In genomic region chrX:6399626-6400397, GRCm38 (mm10) we compare ENCODE assay signal across 8 mouse cellular contexts. TPM values are rescaled to one million over a fixed set of nuclear protein-coding genes. Genes with fewer than 3 reads are reported as not detected.
DNase-seq lines count a peak whose midpoint lies in the region; ATAC-seq and TF ChIP-seq lines count a peak whose summit lies in the region.

Gene Shroom4 (plus strand): TSS chrX:6399854.

- no peak within 1 kb of the TSS for H3K27ac ChIP-seq in thymus, adult 2 months (ENCODE audit: control insufficient read depth, insufficient read depth, low read length)
- peak within 1 kb of the TSS; percentile 81 for H3K27ac ChIP-seq in embryonic facial prominence, embryonic 14.5 days (replicated peaks; ENCODE audit: low read depth, low read length)
- peak within 1 kb of the TSS; percentile 89 for H3K27ac ChIP-seq in heart, embryonic 10.5 days
- peak within 1 kb of the TSS; percentile 84 for H3K27ac ChIP-seq in limb, embryonic 14.5 days (replicated peaks; ENCODE audit: low read depth, low read length)
- peak within 1 kb of the TSS; percentile 69 for H3K27ac ChIP-seq in midbrain, embryonic 15.5 days
- peak within 1 kb of the TSS; percentile 17; the same call in 1 of the 2 replicates for H3K27ac ChIP-seq in testis, adult 2 months (ENCODE audit: control insufficient read depth, insufficient read depth, low read depth, low read length)

- peak; percentile 4 for DNase-seq in thymus, adult 2 months
- DNase-seq in thymus, postnatal 0 days (ENCODE audit: low spot score): no peak
- DNase-seq in embryonic facial prominence, embryonic 14.5 days (ENCODE audit: low spot score): peak; percentile 95
- peak; percentile 82 for DNase-seq in heart, embryonic 10.5 days (ENCODE audit: low spot score)
- DNase-seq in kidney, adult 9 months: peak; percentile 83
- DNase-seq in limb, embryonic 14.5 days (ENCODE audit: low spot score): peak; percentile 90

- H3K9me3 ChIP-seq in embryonic facial prominence, embryonic 14.5 days (ENCODE audit: control insufficient read depth, low read length): no peaks in the 10 kb centered on the region
- H3K9me3 ChIP-seq in heart, embryonic 10.5 days: no peaks in the 10 kb centered on the region
- H3K9me3 ChIP-seq in limb, embryonic 14.5 days (ENCODE audit: control insufficient read depth, low read length): no peaks in the 10 kb centered on the region
- H3K9me3 ChIP-seq in midbrain, embryonic 15.5 days: no peaks in the 10 kb centered on the region

- no peaks in the 10 kb centered on the region for H3K27me3 ChIP-seq in thymus, adult 2 months (ENCODE audit: control insufficient read depth, insufficient read depth, low read length)
- H3K27me3 ChIP-seq in embryonic facial prominence, embryonic 14.5 days (replicated peaks; ENCODE audit: control insufficient read depth, insufficient read depth, low read length): no peaks in the 10 kb centered on the region
- H3K27me3 ChIP-seq in heart, embryonic 10.5 days (ENCODE audit: insufficient read depth, poor library complexity, severe bottlenecking): peaks cover 8% of the 10 kb centered on the region; the same call in 1 of the 2 replicates
- no peaks in the 10 kb centered on the region for H3K27me3 ChIP-seq in limb, embryonic 14.5 days (ENCODE audit: control insufficient read depth, insufficient read depth, low read length)
- no peaks in the 10 kb centered on the region for H3K27me3 ChIP-seq in midbrain, embryonic 15.5 days (replicated peaks)
- no peaks in the 10 kb centered on the region for H3K27me3 ChIP-seq in testis, adult 2 months (ENCODE audit: control insufficient read depth, insufficient read depth, low read length)

- H3K4me3 ChIP-seq in thymus, adult 2 months (ENCODE audit: control insufficient read depth, insufficient read depth, low read length): peak within 1 kb of the TSS; percentile 38
- peak within 1 kb of the TSS; percentile 60 for H3K4me3 ChIP-seq in embryonic facial prominence, embryonic 14.5 days (ENCODE audit: low read depth, low read length)
- peak within 1 kb of the TSS; percentile 73 for H3K4me3 ChIP-seq in heart, embryonic 10.5 days
- H3K4me3 ChIP-seq in limb, embryonic 14.5 days (replicated peaks; ENCODE audit: low read length): peak within 1 kb of the TSS; percentile 57
- H3K4me3 ChIP-seq in midbrain, embryonic 15.5 days: peak within 1 kb of the TSS; percentile 65
- H3K4me3 ChIP-seq in testis, adult 2 months (ENCODE audit: control insufficient read depth, low read depth, low read length): peak within 1 kb of the TSS; percentile 72

- TF ChIP-seq POLR2A in thymus, adult 2 months (IDR thresholded peaks at IDR 0.05; ENCODE audit: control insufficient read depth, extremely low read depth, insufficient read depth, low read length, poor library complexity): no peak
- TF ChIP-seq POLR2A in limb, embryonic 14.5 days (IDR thresholded peaks at IDR 0.05; ENCODE audit: borderline replicate concordance, extremely low read depth, insufficient read depth, insufficient read length): no peak
- no peak for TF ChIP-seq POLR2A in testis, adult 2 months (IDR thresholded peaks at IDR 0.05; ENCODE audit: control insufficient read depth, low read depth, low read length)

- peak within 1 kb of the TSS; percentile 76 for H3K9ac ChIP-seq in embryonic facial prominence, embryonic 14.5 days (ENCODE audit: low read depth, low read length)
- H3K9ac ChIP-seq in limb, embryonic 14.5 days (ENCODE audit: low read depth, low read length, severe bottlenecking): peak within 1 kb of the TSS; percentile 68
- peak within 1 kb of the TSS; percentile 55 for H3K9ac ChIP-seq in midbrain, embryonic 15.5 days

- H3K4me1 ChIP-seq in thymus, adult 2 months (replicated peaks; ENCODE audit: control insufficient read depth, insufficient read depth, low read length): no peaks in the 10 kb centered on the region
- H3K4me1 ChIP-seq in embryonic facial prominence, embryonic 14.5 days (ENCODE audit: control insufficient read depth, insufficient read depth, low read length): no peaks in the 10 kb centered on the region; the same call in 1 of the 2 replicates
- H3K4me1 ChIP-seq in heart, embryonic 10.5 days: no peaks in the 10 kb centered on the region
- peaks cover 7% of the 10 kb centered on the region for H3K4me1 ChIP-seq in limb, embryonic 14.5 days (ENCODE audit: control insufficient read depth, insufficient read depth, low read length)
- H3K4me1 ChIP-seq in midbrain, embryonic 15.5 days: peaks cover 6% of the 10 kb centered on the region; the same call in 1 of the 2 replicates
- peaks cover 4% of the 10 kb centered on the region; the same call in 1 of the 2 replicates for H3K4me1 ChIP-seq in testis, adult 2 months (ENCODE audit: control insufficient read depth, insufficient read depth, low read length)

- H3K4me2 ChIP-seq in embryonic facial prominence, embryonic 14.5 days (ENCODE audit: low read depth, low read length): peak within 1 kb of the TSS; percentile 55
- H3K4me2 ChIP-seq in limb, embryonic 14.5 days (replicated peaks; ENCODE audit: low read depth, low read length, severe bottlenecking): peak within 1 kb of the TSS; percentile 46
- peak within 1 kb of the TSS; percentile 78 for H3K4me2 ChIP-seq in midbrain, embryonic 15.5 days

- TF ChIP-seq CTCF in thymus, adult 2 months (IDR thresholded peaks at IDR 0.05; ENCODE audit: borderline replicate concordance, control insufficient read depth, extremely low read depth, insufficient read depth, low read length, poor library complexity): no peak
- no peak for TF ChIP-seq CTCF in testis, adult 2 months (IDR thresholded peaks at IDR 0.05; ENCODE audit: control insufficient read depth, insufficient read depth, insufficient replicate concordance, low read depth, low read length)

- H3K36me3 ChIP-seq in thymus, adult 2 months (ENCODE audit: control insufficient read depth, insufficient read depth, low read length): no peaks in the 10 kb centered on the region
- no peaks in the 10 kb centered on the region for H3K36me3 ChIP-seq in embryonic facial prominence, embryonic 14.5 days (ENCODE audit: control insufficient read depth, insufficient read depth, low read length)
- no peaks in the 10 kb centered on the region for H3K36me3 ChIP-seq in heart, embryonic 10.5 days
- no peaks in the 10 kb centered on the region for H3K36me3 ChIP-seq in limb, embryonic 14.5 days (ENCODE audit: control insufficient read depth, insufficient read depth, low read length)
- H3K36me3 ChIP-seq in midbrain, embryonic 15.5 days (replicated peaks): no peaks in the 10 kb centered on the region
- H3K36me3 ChIP-seq in testis, adult 2 months (ENCODE audit: control insufficient read depth, insufficient read depth, low read length): no peaks in the 10 kb centered on the region

- WGBS in thymus, adult 2 months: 2% methylated on average over 39 of the region's 55 CpGs
- 14% methylated on average over 36 of the region's 55 CpGs for WGBS in embryonic facial prominence, embryonic 14.5 days
- 11% methylated on average over 55 of the region's 55 CpGs for WGBS in heart, embryonic 10.5 days
- 9% methylated on average over 39 of the region's 55 CpGs for WGBS in limb, embryonic 14.5 days
- WGBS in midbrain, embryonic 15.5 days: 15% methylated on average over 53 of the region's 55 CpGs

- peak; percentile 97 for ATAC-seq in embryonic facial prominence, embryonic 14.5 days (ENCODE audit: low read depth)
- ATAC-seq in limb, embryonic 14.5 days (ENCODE audit: low FRiP score, low read depth): peak; percentile 97
- ATAC-seq in midbrain, embryonic 15.5 days (replicated peaks): peak; percentile 96

RNA-seq across cellular contexts. Expression of gene Shroom4, which starts in this region (rescaled TPM):
- 0.61 and 1.3 TPM in 2 replicates for polyA plus RNA-seq in thymus, adult 2 months (2012; rRNA removed)
- 0.22 and 0.27 TPM in 2 replicates for polyA plus RNA-seq in thymus, postnatal 0 days (2015; fragmentation: Nextera tagmentation; extraction: Ambion mirVana)
- polyA plus RNA-seq in embryonic facial prominence, embryonic 14.5 days (2014; fragmentation: Nextera tagmentation; extraction: Ambion mirVana): 6.9 and 8.5 TPM in 2 replicates
- polyA plus RNA-seq in heart, embryonic 10.5 days (2016; fragmentation: Nextera tagmentation; extraction: Ambion mirVana): 5.4 and 5.7 TPM in 2 replicates
- 6.8 and 8.1 TPM in 2 replicates for polyA plus RNA-seq in limb, embryonic 14.5 days (2012; rRNA removed)
- 7.3 and 10.1 TPM in 2 replicates for polyA plus RNA-seq in limb, embryonic 14.5 days (2014; fragmentation: Nextera tagmentation; extraction: Ambion mirVana)
- 1.9 and 2.1 TPM in 2 replicates for polyA plus RNA-seq in midbrain, embryonic 15.5 days (2015; fragmentation: Nextera tagmentation; extraction: Ambion mirVana)
- polyA plus RNA-seq in testis, adult 2 months (2012; rRNA removed): 0.35 and 0.49 TPM in 2 replicates
